Mouse (Mus musculus) hindbrain, postnatal 0 days (tissue): ENCODE data around the gene Dmgdh. TPM values are rescaled to one million over a fixed set of nuclear protein-coding genes. Genes with fewer than 3 reads are reported as not detected.

Experiments
- ATAC-seq: fragments of 200-750 bp; cut with Nextera tagmentation; 2 replicates; pipeline ENCODE4 v1.8.0; 2017; ENCODE audit warnings: mild to moderate bottlenecking, moderate TSS enrichment, moderate library complexity
- DNase-seq: peaks from one replicate; pipeline ENCODE4 v3.0.0-alpha.2; 2015; ENCODE audit warnings: low spot score
- H3K27ac ChIP-seq: fragments of 300-500 bp; sonication (generic); 2 replicates; pipeline ENCODE4 v1.5.1; 2014; ENCODE audit warnings: mild to moderate bottlenecking
- H3K27me3 ChIP-seq: fragments of 300-500 bp; sonication (generic); 2 replicates; pipeline ENCODE4 v1.6.1; 2014; ENCODE audit warnings: low read length, mixed read lengths; ENCODE audit not compliant: insufficient read depth
- H3K36me3 ChIP-seq: fragments of 300-500 bp; sonication (generic); 2 replicates; pipeline ENCODE4 v1.6.1; 2014; ENCODE audit warnings: low read length, mixed read lengths; ENCODE audit not compliant: insufficient read depth
- H3K4me1 ChIP-seq: fragments of 300-500 bp; sonication (generic); 2 replicates; pipeline ENCODE4 v1.6.1; 2014; ENCODE audit warnings: antibody characterized with exemption, low read length, mixed read lengths; ENCODE audit not compliant: insufficient read depth
- H3K4me2 ChIP-seq: fragments of 300-500 bp; sonication (generic); 2 replicates; pipeline ENCODE4 v1.6.1; 2014; ENCODE audit warnings: low read depth, mild to moderate bottlenecking, low read length, moderate library complexity, mixed read lengths
- H3K4me3 ChIP-seq: fragments of 300-500 bp; sonication (generic); 2 replicates; pipeline ENCODE4 v1.5.1; 2014; ENCODE audit warnings: low read length
- H3K9ac ChIP-seq: fragments of 300-500 bp; sonication (generic); replicated peaks from 2 replicates; pipeline ENCODE4 v1.6.1; 2014; ENCODE audit warnings: mild to moderate bottlenecking, low read length, moderate library complexity, mixed read lengths
- H3K9me3 ChIP-seq: fragments of 300-500 bp; sonication (generic); 2 replicates; pipeline ENCODE4 v1.6.1; 2016; ENCODE audit warnings: low read length, mixed read lengths
- CTCF ChIP-seq: IDR thresholded peaks from 2 replicates; pipeline ENCODE4 v1.5.1; 2016; ENCODE audit warnings: antibody characterized with exemption, control low read depth, low read depth
- WGBS: fragments of 180-500 bp; shearing (Covaris S2); extraction: QIAGEN DNeasy Blood & Tissue Kit; methylation state at CpG from one replicate; pipeline ENCODE4 v1.1.7; 2014; 5-methylcytosine and 5-hydroxymethylcytosine counted together
- polyA plus RNA-seq: library from polyadenylated mRNA; unstranded; fragments of >200 nt; fragmentation: Nextera tagmentation; extraction: Ambion mirVana; gene quantifications from 2 replicates; pipeline ENCODE4 v1.2.1, GENCODE M21; 2015
- total RNA-seq: library from RNA; depleted of rRNA; stranded (reverse); fragments of >200 nt; gene quantifications from 2 replicates; pipeline ENCODE4 v1.2.3, GENCODE M21; 2014

Gene Dmgdh
- total and polyA plus RNA-seq, 2 experiments from 2014 or later: 0.21 to 0.28 TPM

GRCm38 (mm10) chr13:93771031-93771587, 96.9 kb downstream of the Dmgdh start:
- peak overlapping the region; percentile 89 for H3K9ac ChIP-seq
- DNase-seq (peak; percentile 28), ATAC-seq (peak; percentile 48)
- peak overlapping the region; percentile 67 for H3K4me3 ChIP-seq
- H3K27ac ChIP-seq: peak overlapping the region; percentile 94
- TF ChIP-seq CTCF: no peak
- 32% methylated on average over 9 of the region's 9 CpGs for WGBS
- 0 out of 2 replicates have a peak, but pooled peaks cover 3% of the 10 kb centered on the region for H3K4me1 ChIP-seq
- no peaks in the 10 kb centered on the region for H3K27me3 ChIP-seq
- no peaks in the 10 kb centered on the region for H3K36me3 ChIP-seq
- no peaks in the 10 kb centered on the region for H3K9me3 ChIP-seq
- H3K4me2 ChIP-seq: peak overlapping the region; percentile 97

GRCm38 (mm10) chr13:93771588-93772278, 97.5 kb downstream of the Dmgdh start, which contains the start of gene Arsb:
Gene Arsb, plus strand, starts transcription at chr13:93771630.
- Histone ChIP-seq H3K36me3 (no peaks in the 10 kb centered on the region), H3K4me1 (0 out of 2 replicates have a peak, but pooled peaks cover 3% of the 10 kb centered on the region), H3K4me3 (peak within 1 kb of the TSS; percentile 67), H3K27me3 (no peaks in the 10 kb centered on the region), H3K27ac (peak within 1 kb of the TSS; percentile 94), H3K9me3 (no peaks in the 10 kb centered on the region), H3K4me2 (peak within 1 kb of the TSS; percentile 97), H3K9ac (peak within 1 kb of the TSS; percentile 89)
- peak; percentile 94 for ATAC-seq
- DNase-seq: peak; percentile 89
- under 1% methylated on average over 66 of the region's 66 CpGs for WGBS
- peak; percentile 84 for TF ChIP-seq CTCF

- peak; percentile 61; the same call in 1 of the 2 replicates for ATAC-seq
- H3K4me1 ChIP-seq: 0 out of 2 replicates have a peak, but pooled peaks cover 3% of the 10 kb centered on the region
- no peak for DNase-seq
- WGBS: 34% methylated on average over 8 of the region's 8 CpGs
- no peaks in the 10 kb centered on the region for H3K27me3 ChIP-seq
- no peak for TF ChIP-seq CTCF
- H3K9me3 ChIP-seq: no peaks in the 10 kb centered on the region
- no peaks in the 10 kb centered on the region for H3K36me3 ChIP-seq
- peak overlapping the region; percentile 67 for H3K4me3 ChIP-seq
- H3K9ac ChIP-seq: peak overlapping the region; percentile 89
- H3K4me2 ChIP-seq: peak overlapping the region; percentile 97
- H3K27ac ChIP-seq: peak overlapping the region; percentile 94
Measured at GRCm38 (mm10) chr13:93772279-93772636, 98.0 kb downstream of the Dmgdh start.

- no peak for TF ChIP-seq CTCF
- Histone ChIP-seq H3K4me1 (0 out of 2 replicates have a peak, but pooled peaks cover 3% of the 10 kb centered on the region), H3K4me3 (peak overlapping the region; percentile 67), H3K27me3 (no peaks in the 10 kb centered on the region), H3K27ac (peak overlapping the region; percentile 94; the same call in 1 of the 2 replicates), H3K9me3 (no peaks in the 10 kb centered on the region), H3K4me2 (peak overlapping the region; percentile 97), H3K9ac (no peak overlapping the region), H3K36me3 (no peaks in the 10 kb centered on the region)
- 76% methylated on average over 7 of the region's 7 CpGs for WGBS
- no peak for ATAC-seq
- no peak for DNase-seq
Measured at GRCm38 (mm10) chr13:93772861-93773260, 98.6 kb downstream of the Dmgdh start.

GRCm38 (mm10) chr13:93773704-93774315, 99.6 kb downstream of the Dmgdh start:
- no peaks in the 10 kb centered on the region for H3K36me3 ChIP-seq
- no peak overlapping the region for H3K9ac ChIP-seq
- H3K27me3 ChIP-seq: no peaks in the 10 kb centered on the region
- H3K4me2 ChIP-seq: no peak overlapping the region
- no peak for ATAC-seq
- no peaks in the 10 kb centered on the region for H3K9me3 ChIP-seq
- H3K4me1 ChIP-seq: 0 out of 2 replicates have a peak, but pooled peaks cover 3% of the 10 kb centered on the region
- no peak overlapping the region for H3K4me3 ChIP-seq
- no peak overlapping the region for H3K27ac ChIP-seq
- WGBS: 62% methylated on average over 7 of the region's 7 CpGs
- no peak for TF ChIP-seq CTCF
- no peak for DNase-seq

GRCm38 (mm10) chr13:93782823-93783222, 108.6 kb downstream of the Dmgdh start:
- no peaks in the 10 kb centered on the region for H3K27me3 ChIP-seq
- no peak overlapping the region for H3K4me2 ChIP-seq
- no peaks in the 10 kb centered on the region for H3K9me3 ChIP-seq
- no peak for ATAC-seq
- H3K36me3 ChIP-seq: no peaks in the 10 kb centered on the region
- H3K9ac ChIP-seq: no peak overlapping the region
- no peak overlapping the region for H3K27ac ChIP-seq
- no peak overlapping the region for H3K4me3 ChIP-seq
- peaks cover 8% of the 10 kb centered on the region; the same call in 1 of the 2 replicates for H3K4me1 ChIP-seq
- 95% methylated on average over 5 of the region's 5 CpGs for WGBS
- DNase-seq: no peak
- TF ChIP-seq CTCF: no peak
